Mouse (Mus musculus): ENCODE data around the gene Fam20b.

DNA sequence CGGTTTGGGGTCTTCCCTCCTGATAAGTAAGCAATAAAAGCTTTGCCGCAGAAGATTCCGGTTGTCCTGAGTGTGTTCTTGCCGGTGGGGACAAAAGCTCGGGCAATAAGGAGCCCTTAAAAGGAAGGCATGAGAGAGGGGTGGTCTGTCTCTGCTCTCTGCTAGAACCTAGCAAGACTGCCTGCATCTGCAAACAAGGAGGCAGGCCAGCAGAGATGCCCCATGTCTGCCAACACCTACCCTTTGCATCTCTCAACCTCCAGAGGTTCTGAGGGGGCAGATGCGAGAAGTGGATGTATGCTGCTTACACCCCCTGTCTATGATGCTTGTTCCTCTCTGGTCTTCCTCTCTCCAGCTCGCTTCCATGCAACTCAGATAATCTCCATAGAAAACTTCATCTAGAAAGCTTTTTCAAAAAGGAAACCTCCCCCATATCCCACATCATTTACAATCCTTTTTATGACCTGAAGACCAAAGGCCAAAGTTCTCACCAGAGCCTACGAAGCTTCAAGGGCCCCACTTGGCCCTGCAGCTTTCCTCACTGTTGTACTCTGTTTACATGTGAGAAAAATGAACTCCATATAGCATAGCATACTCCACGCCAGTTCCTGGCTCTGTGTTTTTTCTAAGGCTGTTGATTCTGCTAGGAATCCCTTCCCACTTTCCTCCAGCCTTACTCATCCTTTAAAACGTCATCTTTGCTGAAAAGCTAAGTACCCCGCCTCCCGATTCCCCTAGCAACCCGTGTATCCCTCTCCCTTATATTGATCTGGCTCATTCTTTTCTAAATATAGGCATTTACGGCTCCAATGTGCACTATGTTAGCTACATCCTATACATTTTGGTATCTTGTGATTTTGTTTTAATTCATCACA is 8.6 kb upstream of the Fam20b start:
- TF ChIP-seq POLR2A (IDR thresholded peaks at IDR 0.05; ENCODE audit: insufficient read depth, low read depth, low read length) (no peak), CTCF (IDR thresholded peaks at IDR 0.05; ENCODE audit: insufficient read depth, low read depth, low read length) (no peak)

All from olfactory bulb, adult 2 months (tissue).